Mouse (Mus musculus) urinary bladder, postnatal 25 days (tissue): ENCODE measurements around the gene Il1rapl1.

Experiments used
- DNase-seq: peaks from one replicate; pipeline ENCODE4 v3.0.0; 2022; ENCODE audit warnings: low spot score

The Il1rapl1 gene

GRCm38 (mm10) chrX:87600914-87601313 lies 514.5 kb downstream of the Il1rapl1 start:
- no peak for DNase-seq

GRCm38 (mm10) chrX:87507997-87508396 lies 607.4 kb downstream of the Il1rapl1 start:
- no peak for DNase-seq

- no peak for DNase-seq
Measured at GRCm38 (mm10) chrX:87502604-87503003, 612.8 kb downstream of the Il1rapl1 start.

- DNase-seq, result no peak
Measured at GRCm38 (mm10) chrX:87483416-87483815, 632.0 kb downstream of the Il1rapl1 start.

- peak; percentile 99 for DNase-seq
Measured at GRCm38 (mm10) chrX:87238191-87238590, 877.3 kb downstream of the Il1rapl1 start.

GRCm38 (mm10) chrX:87225280-87225679 lies 890.2 kb downstream of the Il1rapl1 start:
- no peak for DNase-seq

GRCm38 (mm10) chrX:87002296-87002695 lies 1113.1 kb downstream of the Il1rapl1 start:
- no peak for DNase-seq

- DNase-seq, result no peak
Measured at GRCm38 (mm10) chrX:86955126-86955525, 1160.3 kb downstream of the Il1rapl1 start.

- no peak for DNase-seq
Measured at GRCm38 (mm10) chrX:86954614-86955013, 1160.8 kb downstream of the Il1rapl1 start.

- no peak for DNase-seq
Measured at GRCm38 (mm10) chrX:86950940-86951339, 1164.5 kb downstream of the Il1rapl1 start.

GRCm38 (mm10) chrX:86949112-86949511 lies 1166.3 kb downstream of the Il1rapl1 start:
- DNase-seq, result no peak

GRCm38 (mm10) chrX:86854835-86855234 lies 1260.6 kb downstream of the Il1rapl1 start:
- DNase-seq, result no peak

GRCm38 (mm10) chrX:86808218-86808617 lies 1307.2 kb downstream of the Il1rapl1 start:
- DNase-seq, result no peak

- DNase-seq, result no peak
Measured at GRCm38 (mm10) chrX:86802725-86803124, 1312.7 kb downstream of the Il1rapl1 start.

- no peak for DNase-seq
Measured at GRCm38 (mm10) chrX:86728803-86729202, 1386.6 kb downstream of the Il1rapl1 start.
